Mouse (Mus musculus): ENCODE results near the gene Myo1d.

The Myo1d gene

GRCm38 (mm10) chr11:80783460-80783859 is 3.6 kb upstream of the Myo1d start:
- in situ Hi-C loops (cut with MboI; ENCODE audit: low sequenced_read_pairs): no loop called here

- in situ Hi-C loops (cut with MboI; ENCODE audit: low sequenced_read_pairs): no loop called here
These were observed 1.7 kb upstream of the Myo1d start for GRCm38 (mm10) chr11:80781535-80781934.

- in situ Hi-C loops (cut with MboI; ENCODE audit: low sequenced_read_pairs): no loop called here
These were observed 804 bp downstream of the Myo1d start for GRCm38 (mm10) chr11:80778916-80779526.

- in situ Hi-C loops (cut with MboI; ENCODE audit: low sequenced_read_pairs): no loop called here
These were observed 1.7 kb downstream of the Myo1d start for GRCm38 (mm10) chr11:80778157-80778556.

- in situ Hi-C loops (cut with MboI; ENCODE audit: low sequenced_read_pairs): no loop called here
These were observed 2.1 kb downstream of the Myo1d start for GRCm38 (mm10) chr11:80777708-80778107.

GRCm38 (mm10) chr11:80775535-80775934 is 4.3 kb downstream of the Myo1d start:
- in situ Hi-C loops (cut with MboI; ENCODE audit: low sequenced_read_pairs): no loop called here

GRCm38 (mm10) chr11:80772595-80773210 is 7.1 kb downstream of the Myo1d start:
- in situ Hi-C loops (cut with MboI; ENCODE audit: low sequenced_read_pairs): no loop called here

- in situ Hi-C loops (cut with MboI; ENCODE audit: low sequenced_read_pairs): no loop called here
These were observed 8.1 kb downstream of the Myo1d start for GRCm38 (mm10) chr11:80771596-80772250.

- in situ Hi-C loops (cut with MboI; ENCODE audit: low sequenced_read_pairs): no loop called here
These were observed 8.6 kb downstream of the Myo1d start for GRCm38 (mm10) chr11:80771186-80771585.

- in situ Hi-C loops (cut with MboI; ENCODE audit: low sequenced_read_pairs): no loop called here
These were observed 12.6 kb downstream of the Myo1d start for GRCm38 (mm10) chr11:80767320-80767617.

GRCm38 (mm10) chr11:80766472-80767319 is 13.1 kb downstream of the Myo1d start:
- in situ Hi-C loops (cut with MboI; ENCODE audit: low sequenced_read_pairs): no loop called here

- in situ Hi-C loops (cut with MboI; ENCODE audit: low sequenced_read_pairs): no loop called here
These were observed 13.8 kb downstream of the Myo1d start for GRCm38 (mm10) chr11:80766068-80766467.

- in situ Hi-C loops (cut with MboI; ENCODE audit: low sequenced_read_pairs): no loop called here
These were observed 17.8 kb downstream of the Myo1d start for GRCm38 (mm10) chr11:80762066-80762465.

- in situ Hi-C loops (cut with MboI; ENCODE audit: low sequenced_read_pairs): no loop called here
These were observed 18.4 kb downstream of the Myo1d start for GRCm38 (mm10) chr11:80761285-80761974.

GRCm38 (mm10) chr11:80759023-80759422 is 20.8 kb downstream of the Myo1d start:
- in situ Hi-C loops (cut with MboI; ENCODE audit: low sequenced_read_pairs): no loop called here

- in situ Hi-C loops (cut with MboI; ENCODE audit: low sequenced_read_pairs): no loop called here
These were observed 25.6 kb downstream of the Myo1d start for GRCm38 (mm10) chr11:80754201-80754600.

GRCm38 (mm10) chr11:80751168-80751567 is 28.7 kb downstream of the Myo1d start:
- in situ Hi-C loops (cut with MboI; ENCODE audit: low sequenced_read_pairs): no loop called here

- in situ Hi-C loops (cut with MboI; ENCODE audit: low sequenced_read_pairs): no loop called here
These were observed 30.6 kb downstream of the Myo1d start for GRCm38 (mm10) chr11:80749187-80749586.

GRCm38 (mm10) chr11:80745426-80745825 is 34.4 kb downstream of the Myo1d start:
- in situ Hi-C loops (cut with MboI; ENCODE audit: low sequenced_read_pairs): no loop called here

GRCm38 (mm10) chr11:80743823-80744410 is 35.9 kb downstream of the Myo1d start:
- in situ Hi-C loops (cut with MboI; ENCODE audit: low sequenced_read_pairs): no loop called here

- in situ Hi-C loops (cut with MboI; ENCODE audit: low sequenced_read_pairs): no loop called here
These were observed 37.4 kb downstream of the Myo1d start for GRCm38 (mm10) chr11:80742462-80742861.
